Mouse (Mus musculus) heart, embryonic 11.5 days (tissue): ENCODE results near the gene Katna1. TPM values are rescaled to one million over a fixed set of nuclear protein-coding genes. Genes with fewer than 3 reads are reported as not detected.

Experiments
- ATAC-seq: fragments of 200-750 bp; cut with Nextera tagmentation; replicated peaks from 2 replicates; pipeline ENCODE4 v1.8.0; 2017; ENCODE audit warnings: moderate library complexity; ENCODE audit not compliant: insufficient number of reproducible peaks, low FRiP score, low TSS enrichment
- H3K27ac ChIP-seq: fragments of 300-500 bp; sonication (generic); 2 replicates; pipeline ENCODE4 v1.5.1; 2014; ENCODE audit warnings: mild to moderate bottlenecking, low read depth, low read length
- H3K27me3 ChIP-seq: fragments of 300-500 bp; sonication (generic); 2 replicates; pipeline ENCODE4 v1.6.1; 2014; ENCODE audit warnings: mild to moderate bottlenecking, low read length, mixed read lengths; ENCODE audit not compliant: control insufficient read depth, insufficient read depth
- H3K36me3 ChIP-seq: fragments of 300-500 bp; sonication (generic); 2 replicates; pipeline ENCODE4 v1.6.1; 2014; ENCODE audit warnings: mild to moderate bottlenecking, low read length, moderate library complexity, mixed read lengths; ENCODE audit not compliant: control insufficient read depth, insufficient read depth
- H3K4me1 ChIP-seq: fragments of 300-500 bp; sonication (generic); 2 replicates; pipeline ENCODE4 v1.6.1; 2014; ENCODE audit warnings: low read length; ENCODE audit not compliant: control insufficient read depth, insufficient read depth
- H3K4me2 ChIP-seq: fragments of 300-500 bp; sonication (generic); 2 replicates; pipeline ENCODE4 v1.6.1; 2014; ENCODE audit warnings: mild to moderate bottlenecking, moderate library complexity
- H3K4me3 ChIP-seq: fragments of 300-500 bp; sonication (generic); 2 replicates; pipeline ENCODE4 v1.5.1; 2014; ENCODE audit warnings: low read depth, low read length
- H3K9ac ChIP-seq: fragments of 300-500 bp; sonication (generic); 2 replicates; pipeline ENCODE4 v1.6.1; 2014; ENCODE audit warnings: mild to moderate bottlenecking, low read depth, low read length, moderate library complexity
- H3K9me3 ChIP-seq: fragments of 300-500 bp; sonication (generic); replicated peaks from 2 replicates; pipeline ENCODE4 v1.6.1; 2016; ENCODE audit warnings: low read length; ENCODE audit not compliant: control insufficient read depth
- WGBS: fragments of 180-500 bp; shearing (Covaris S2); extraction: QIAGEN DNeasy Blood & Tissue Kit; methylation state at CpG from one replicate; pipeline ENCODE4 v1.1.7; 2014; ENCODE audit not compliant: insufficient replicate concordance; 5-methylcytosine and 5-hydroxymethylcytosine counted together
- polyA plus RNA-seq: library from polyadenylated mRNA; unstranded; fragments of >200 nt; fragmentation: Nextera tagmentation; extraction: Ambion mirVana; gene quantifications from 2 replicates; pipeline ENCODE4 v1.2.1, GENCODE M21; 2014

Gene Katna1
- polyA plus RNA-seq, result 39.3 and 45.2 TPM in 2 replicates

DNA sequence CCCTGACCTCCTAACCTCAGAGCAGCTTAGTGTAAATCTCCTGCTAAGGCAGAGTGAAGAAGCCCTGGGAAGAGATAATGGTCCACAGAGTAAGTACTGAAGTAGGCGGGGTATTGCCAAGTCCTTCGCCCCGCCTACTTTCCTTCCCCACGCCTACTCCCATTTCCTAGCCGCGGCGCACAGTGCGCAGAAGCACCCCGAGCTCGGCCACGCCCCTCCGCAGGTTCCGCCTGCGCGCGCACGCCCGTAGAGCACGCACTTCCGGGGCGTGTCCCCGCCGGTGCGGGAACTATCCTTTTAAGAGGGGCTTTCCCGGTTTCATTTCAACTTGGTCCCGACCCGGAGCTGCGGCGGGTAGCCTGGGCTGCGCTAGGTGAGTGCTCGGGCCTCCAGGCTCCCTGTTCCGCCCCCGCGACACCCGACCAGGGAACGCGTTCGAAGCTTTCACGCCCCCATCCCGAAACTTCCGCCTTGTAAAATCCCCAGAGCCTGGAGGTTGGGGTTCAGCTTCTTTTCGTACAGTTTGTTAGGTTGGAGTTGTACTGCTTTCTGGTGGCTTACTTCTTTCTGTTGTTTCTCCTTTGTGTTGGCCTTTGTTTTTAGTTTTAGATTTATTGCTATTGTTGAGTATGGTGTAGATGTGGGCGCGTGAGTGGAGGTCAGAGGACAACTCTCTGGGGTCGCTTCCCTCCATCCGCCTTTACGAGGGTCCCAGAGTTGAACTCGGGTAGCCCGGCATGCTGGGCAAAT is at the start of gene Katna1:
Gene Katna1, plus strand, starts transcription at position 250 of the 750 bp plus-strand sequence.
- Histone ChIP-seq H3K4me3 (peak within 1 kb of the TSS; percentile 94), H3K9ac (peak within 1 kb of the TSS; percentile 85), H3K4me1 (peaks cover 5% of the 10 kb centered on the region), H3K9me3 (no peaks in the 10 kb centered on the region), H3K4me2 (peak within 1 kb of the TSS; percentile 78), H3K27me3 (no peaks in the 10 kb centered on the region), H3K36me3 (no peaks in the 10 kb centered on the region), H3K27ac (peak within 1 kb of the TSS; percentile 46; the same call in 1 of the 2 replicates)
- ATAC-seq, result peak; percentile 98
- under 1% methylated on average over 49 of the region's 49 CpGs for WGBS

DNA sequence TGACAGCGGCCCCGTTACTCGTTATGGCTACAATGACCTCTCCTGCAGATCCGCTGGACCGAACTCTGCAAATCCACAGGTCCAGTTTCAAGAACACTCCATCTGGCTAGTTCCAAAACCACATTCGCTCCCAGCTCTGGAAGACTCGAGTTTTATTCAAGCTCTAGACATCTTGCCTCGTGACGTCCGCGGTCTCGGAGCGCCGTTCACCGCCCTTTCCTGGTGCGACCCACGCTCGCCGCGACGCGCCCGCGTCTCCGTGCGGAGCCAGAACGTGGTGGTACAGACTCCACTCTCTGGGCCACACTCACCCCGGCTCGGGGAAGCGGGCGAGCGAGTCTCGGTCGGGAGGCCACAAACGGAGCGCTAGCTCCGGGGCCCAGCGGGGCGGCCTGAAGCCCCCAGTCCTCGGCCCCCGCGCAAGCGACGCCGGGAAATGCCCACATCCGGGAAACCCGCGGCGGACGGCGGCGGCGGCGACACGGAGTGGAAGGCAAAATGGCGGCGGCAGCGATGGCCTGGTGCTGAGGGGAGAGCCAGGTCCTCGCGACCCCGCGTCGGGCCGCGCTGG is 45.0 kb upstream of the Katna1 start, which contains the start of the genes Pcmt1 and Lats1:
Gene Pcmt1, minus strand, starts transcription at position 406 of the 571 bp plus-strand sequence.
Gene Lats1, plus strand, starts transcription at position 484 of the 571 bp plus-strand sequence.
- H3K9ac ChIP-seq, result peak within 1 kb of the TSS; percentile 99
- no peaks in the 10 kb centered on the region for H3K9me3 ChIP-seq
- peak within 1 kb of the TSS; percentile 80 for H3K4me2 ChIP-seq
- peaks cover 14% of the 10 kb centered on the region for H3K36me3 ChIP-seq
- H3K4me1 ChIP-seq, result peaks cover 14% of the 10 kb centered on the region
- no peaks in the 10 kb centered on the region for H3K27me3 ChIP-seq
- H3K27ac ChIP-seq, result peak within 1 kb of the TSS; percentile 99
- WGBS, result under 1% methylated on average over 61 of the region's 65 CpGs
- H3K4me3 ChIP-seq, result peak within 1 kb of the TSS; percentile 100
- ATAC-seq, result peak; percentile 82

DNA sequence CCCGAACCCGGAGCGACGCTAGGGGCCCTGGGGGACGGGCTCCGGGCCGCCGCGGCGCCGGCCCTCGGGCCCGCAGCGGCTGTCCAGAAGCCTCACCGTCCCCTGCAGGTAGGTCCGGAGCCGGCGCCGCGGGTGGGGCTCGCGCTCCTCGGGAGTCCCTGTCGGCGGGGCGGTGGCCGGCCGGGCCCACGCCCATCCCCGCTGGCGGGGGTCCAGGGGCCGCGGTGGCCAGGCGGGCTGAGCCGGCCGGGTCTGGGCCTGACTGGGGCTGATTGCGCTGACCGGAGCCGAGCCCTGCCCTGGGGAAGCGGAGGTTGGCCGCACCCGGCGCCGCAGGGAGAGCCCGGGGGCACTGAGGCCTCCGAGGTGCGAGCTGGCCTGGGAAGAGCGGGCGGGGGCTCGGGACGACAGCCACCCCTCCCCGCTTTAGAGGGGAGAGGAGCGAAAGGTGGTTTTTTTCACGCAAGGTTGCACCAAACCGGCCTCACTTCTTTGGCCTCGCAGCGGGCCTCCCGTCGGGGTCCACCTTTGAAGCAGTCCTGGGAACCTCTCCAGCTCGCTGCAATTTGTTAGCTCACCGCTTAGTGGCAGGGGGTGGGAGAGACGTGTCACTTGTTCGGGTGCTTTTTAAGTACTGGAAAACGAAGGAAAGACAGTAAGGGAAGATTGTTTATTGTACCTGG is 44.3 kb upstream of the Katna1 start:
- Histone ChIP-seq H3K4me1 (peaks cover 14% of the 10 kb centered on the region), H3K9me3 (no peaks in the 10 kb centered on the region), H3K27me3 (no peaks in the 10 kb centered on the region), H3K9ac (peak overlapping the region; percentile 99), H3K4me2 (peak overlapping the region; percentile 80), H3K4me3 (peak overlapping the region; percentile 100), H3K27ac (peak overlapping the region; percentile 99), H3K36me3 (peaks cover 11% of the 10 kb centered on the region)
- WGBS, result under 1% methylated on average over 44 of the region's 64 CpGs
- ATAC-seq, result peak; percentile 91

DNA sequence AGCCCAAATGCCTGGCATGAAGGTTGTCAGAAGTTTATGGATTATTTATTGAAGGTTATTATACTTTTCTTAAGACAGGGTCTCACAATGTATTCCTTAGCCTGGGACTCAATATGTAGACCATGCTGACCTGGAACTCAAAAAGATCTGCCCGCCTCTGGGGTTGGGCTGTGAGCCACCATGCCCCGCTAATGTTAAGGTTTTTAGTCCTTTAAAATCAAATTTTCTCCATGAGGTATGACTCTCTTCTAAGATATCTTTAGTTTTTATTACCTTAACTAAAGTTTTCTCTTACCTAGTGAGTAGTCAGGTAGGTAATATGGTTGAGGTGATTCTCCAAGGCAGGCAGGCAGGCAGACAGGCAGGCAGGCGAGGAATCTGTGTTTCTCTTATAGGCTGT is 43.6 kb upstream of the Katna1 start:
- Histone ChIP-seq H3K9ac (peak overlapping the region; percentile 99; the same call in 1 of the 2 replicates), H3K9me3 (no peaks in the 10 kb centered on the region), H3K27me3 (no peaks in the 10 kb centered on the region), H3K36me3 (peaks cover 9% of the 10 kb centered on the region), H3K4me3 (peak overlapping the region; percentile 100), H3K27ac (0 out of 2 replicates have a peak overlapping the region, but pooled peaks have one; percentile 99), H3K4me1 (peaks cover 14% of the 10 kb centered on the region), H3K4me2 (peak overlapping the region; percentile 80)
- 58% methylated on average over 3 of the region's 3 CpGs for WGBS
- no peak for ATAC-seq

- H3K4me3 ChIP-seq, result no peak overlapping the region
- 85% methylated on average over 6 of the region's 6 CpGs for WGBS
- no peaks in the 10 kb centered on the region for H3K27me3 ChIP-seq
- H3K36me3 ChIP-seq, result peaks cover 3% of the 10 kb centered on the region
- H3K27ac ChIP-seq, result no peak overlapping the region
- H3K4me2 ChIP-seq, result no peak overlapping the region
- H3K9me3 ChIP-seq, result no peaks in the 10 kb centered on the region
- H3K9ac ChIP-seq, result no peak overlapping the region
- ATAC-seq, result no peak; the same call in 1 of the 2 replicates
- H3K4me1 ChIP-seq, result peaks cover 6% of the 10 kb centered on the region; the same call in 1 of the 2 replicates
Observed at GRCm38 (mm10) chr10:7686902-7687301, 38.9 kb upstream of the Katna1 start.

DNA sequence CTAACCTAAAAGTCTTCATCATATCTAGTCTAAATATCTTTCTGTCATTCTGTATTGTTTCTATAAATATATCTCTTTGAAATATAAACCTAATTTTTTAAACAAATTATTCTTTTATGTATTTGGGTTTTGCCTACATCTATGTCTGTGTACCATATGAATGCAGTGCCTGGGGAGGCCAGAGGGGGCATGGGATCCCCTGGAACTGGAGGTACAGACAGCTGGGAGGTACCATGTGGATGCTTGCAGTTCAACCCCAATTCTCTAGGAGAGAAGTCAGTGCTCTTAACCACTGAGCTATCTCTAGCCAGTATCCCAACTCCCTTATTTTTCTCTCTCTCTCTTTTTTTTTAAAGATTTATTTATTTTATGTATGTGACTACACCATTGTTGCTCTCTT is 30.5 kb upstream of the Katna1 start:
- Histone ChIP-seq H3K9ac (no peak overlapping the region), H3K36me3 (peaks cover 31% of the 10 kb centered on the region), H3K4me3 (no peak overlapping the region), H3K9me3 (no peaks in the 10 kb centered on the region), H3K27ac (no peak overlapping the region), H3K4me2 (no peak overlapping the region), H3K4me1 (no peaks in the 10 kb centered on the region), H3K27me3 (no peaks in the 10 kb centered on the region)
- ATAC-seq, result no peak

GRCm38 (mm10) chr10:7700120-7700519 is 25.7 kb upstream of the Katna1 start:
- no peaks in the 10 kb centered on the region for H3K4me1 ChIP-seq
- H3K27ac ChIP-seq, result no peak overlapping the region
- no peak overlapping the region for H3K4me3 ChIP-seq
- H3K36me3 ChIP-seq, result peaks cover 33% of the 10 kb centered on the region
- whole genome bisulfite sequencing, result 80% methylated on average over 3 of the region's 3 CpGs
- no peak for ATAC-seq
- no peaks in the 10 kb centered on the region for H3K9me3 ChIP-seq
- H3K27me3 ChIP-seq, result no peaks in the 10 kb centered on the region
- no peak overlapping the region for H3K4me2 ChIP-seq
- no peak overlapping the region for H3K9ac ChIP-seq

DNA sequence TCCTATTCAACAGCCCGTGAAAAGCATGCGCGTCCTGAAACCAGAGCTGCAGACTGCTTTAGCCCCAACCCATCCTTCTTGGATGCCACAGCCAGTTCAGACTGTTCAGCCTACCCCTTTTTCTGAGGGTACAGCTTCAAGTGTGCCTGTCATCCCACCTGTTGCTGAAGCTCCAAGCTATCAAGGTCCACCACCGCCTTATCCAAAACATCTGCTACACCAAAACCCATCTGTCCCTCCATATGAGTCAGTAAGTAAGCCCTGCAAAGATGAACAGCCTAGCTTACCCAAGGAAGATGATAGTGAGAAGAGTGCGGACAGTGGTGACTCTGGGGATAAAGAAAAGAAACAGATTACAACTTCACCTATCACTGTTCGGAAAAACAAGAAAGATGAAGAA is 23.2 kb upstream of the Katna1 start:
- no peak overlapping the region for H3K4me2 ChIP-seq
- H3K36me3 ChIP-seq, result peaks cover 36% of the 10 kb centered on the region
- no peaks in the 10 kb centered on the region for H3K4me1 ChIP-seq
- ATAC-seq, result no peak
- H3K27ac ChIP-seq, result no peak overlapping the region
- H3K27me3 ChIP-seq, result no peaks in the 10 kb centered on the region
- no peak overlapping the region for H3K9ac ChIP-seq
- 89% methylated on average over 6 of the region's 6 CpGs for WGBS
- no peak overlapping the region for H3K4me3 ChIP-seq
- no peaks in the 10 kb centered on the region for H3K9me3 ChIP-seq
